Mouse (Mus musculus) heart, adult 2 months (tissue): ENCODE results near the gene Ppa2.

Source experiments
- CTCF ChIP-seq: fragments of 200-600 bp; IDR thresholded peaks from 2 replicates; pipeline ENCODE4 v1.8.1; 2022; ENCODE audit warnings: antibody characterized with exemption, mild to moderate bottlenecking, moderate library complexity
- EP300 ChIP-seq: fragments of 200-500 bp; IDR thresholded peaks from 2 replicates; pipeline ENCODE4 v1.6.1; 2011; ENCODE audit warnings: low read depth, low read length, control low read depth; ENCODE audit not compliant: insufficient read depth
- POLR2A ChIP-seq: fragments of 200-500 bp; IDR thresholded peaks from 2 replicates; pipeline ENCODE4 v1.6.1; 2011; ENCODE audit warnings: mild to moderate bottlenecking, low read depth, low read length, control low read depth; ENCODE audit not compliant: insufficient read depth

DNA sequence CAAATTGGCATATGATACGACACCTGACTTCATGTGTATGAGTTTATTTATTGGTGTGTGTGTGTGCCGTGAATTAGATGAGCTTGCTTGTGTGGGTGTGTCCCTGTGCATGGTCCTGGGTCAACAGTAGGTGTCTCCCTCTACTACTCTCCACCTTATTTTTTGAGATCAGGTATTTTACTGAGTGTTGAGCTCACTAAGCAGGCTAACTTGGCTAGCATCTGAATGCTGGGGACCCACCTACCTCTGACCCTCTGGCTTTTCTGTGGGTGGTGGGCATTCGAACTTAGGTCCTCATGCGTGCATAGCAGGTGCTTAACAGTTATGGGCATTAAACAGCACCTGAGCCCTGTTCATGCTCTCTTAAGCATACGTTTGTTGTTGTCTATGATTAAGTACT, 96.3 kb downstream of the Ppa2 start:
- no peak for TF ChIP-seq POLR2A
- TF ChIP-seq CTCF = peak; percentile 47
- no peak for TF ChIP-seq EP300
